Mouse (Mus musculus): ENCODE data around the gene Dlgap4. TPM values are rescaled to one million over a fixed set of nuclear protein-coding genes. Genes with fewer than 3 reads are reported as not detected.

Gene Dlgap4
- polyA plus RNA-seq, 1 experiment, result 98.2 TPM

- no peaks in the 10 kb centered on the region for H3K36me3 ChIP-seq (ENCODE audit: control insufficient read depth, insufficient read depth, low read length)
- H3K27me3 ChIP-seq (ENCODE audit: control insufficient read depth, insufficient read depth, low read length), result no peaks in the 10 kb centered on the region
- DNase-seq, result no peak
- no peak for TF ChIP-seq CTCF (IDR thresholded peaks at IDR 0.05; ENCODE audit: borderline replicate concordance, control insufficient read depth, extremely low read depth, insufficient read depth, low read length, poor library complexity)
- no peak for TF ChIP-seq POLR2A (IDR thresholded peaks at IDR 0.05; ENCODE audit: control insufficient read depth, extremely low read depth, insufficient read depth, low read length, poor library complexity)
- no peak overlapping the region for H3K27ac ChIP-seq (ENCODE audit: control insufficient read depth, insufficient read depth, low read length)
- H3K4me1 ChIP-seq (replicated peaks; ENCODE audit: control insufficient read depth, insufficient read depth, low read length), result no peaks in the 10 kb centered on the region
- WGBS, result 95% methylated on average over 6 of the region's 6 CpGs
- no peak overlapping the region for H3K4me3 ChIP-seq (ENCODE audit: control insufficient read depth, insufficient read depth, low read length)
Observed at GRCm38 (mm10) chr2:156806886-156807285, 193.4 kb downstream of the Dlgap4 start.

DNA sequence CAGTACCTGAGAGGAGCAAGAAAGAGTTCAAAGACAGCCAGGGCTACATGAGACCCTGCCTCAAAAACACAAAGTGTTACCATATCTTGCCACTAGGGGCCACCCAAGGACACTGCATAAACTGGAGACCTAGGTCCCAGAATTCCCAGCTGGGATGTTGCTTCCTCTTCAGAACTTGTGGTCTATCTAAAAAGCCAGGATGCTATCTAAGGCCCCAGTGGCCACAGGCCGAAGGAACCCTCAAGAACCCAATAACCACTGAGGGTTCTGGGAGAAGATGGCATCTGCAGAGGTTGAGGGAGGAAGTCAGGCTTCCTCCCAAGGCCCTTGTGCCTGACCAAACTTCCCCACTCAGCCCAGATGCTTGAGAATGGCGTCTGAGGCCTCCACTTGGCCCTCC is 196.1 kb downstream of the Dlgap4 start:
- Histone ChIP-seq H3K27me3 (ENCODE audit: control insufficient read depth, insufficient read depth, low read length) (no peaks in the 10 kb centered on the region), H3K4me3 (ENCODE audit: control insufficient read depth, insufficient read depth, low read length) (no peak overlapping the region), H3K36me3 (ENCODE audit: control insufficient read depth, insufficient read depth, low read length) (no peaks in the 10 kb centered on the region), H3K4me1 (replicated peaks; ENCODE audit: control insufficient read depth, insufficient read depth, low read length) (no peaks in the 10 kb centered on the region), H3K27ac (ENCODE audit: control insufficient read depth, insufficient read depth, low read length) (no peak overlapping the region)
- peak; percentile 71 for DNase-seq
- TF ChIP-seq CTCF (IDR thresholded peaks at IDR 0.05; ENCODE audit: borderline replicate concordance, control insufficient read depth, extremely low read depth, insufficient read depth, low read length, poor library complexity) (peak; percentile 59; the same call in 1 of the 2 replicates), POLR2A (IDR thresholded peaks at IDR 0.05; ENCODE audit: control insufficient read depth, extremely low read depth, insufficient read depth, low read length, poor library complexity) (no peak)
- 6% methylated on average over 2 of the region's 2 CpGs for WGBS

DNA sequence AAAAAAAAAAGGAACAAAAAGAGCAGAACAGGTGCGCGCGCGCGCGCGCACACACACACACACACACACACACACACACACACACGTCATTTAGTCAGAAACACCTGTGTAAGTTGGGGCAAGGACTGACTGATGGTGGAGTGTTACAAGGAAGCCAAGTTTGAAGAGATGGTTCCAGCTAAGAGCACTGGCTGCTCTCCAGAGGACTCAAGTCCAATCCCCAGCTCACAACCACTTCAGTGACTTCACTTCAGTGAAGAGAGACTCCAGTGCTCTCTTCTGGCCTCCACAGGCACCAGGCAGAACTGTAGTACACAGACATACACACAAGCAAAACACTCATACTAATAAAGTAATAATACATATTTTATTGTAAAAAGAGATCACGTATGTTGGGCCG is 197.2 kb downstream of the Dlgap4 start:
- 91% methylated on average over 10 of the region's 10 CpGs for WGBS
- H3K27ac ChIP-seq (ENCODE audit: control insufficient read depth, insufficient read depth, low read length), result no peak overlapping the region
- H3K27me3 ChIP-seq (ENCODE audit: control insufficient read depth, insufficient read depth, low read length), result no peaks in the 10 kb centered on the region
- H3K36me3 ChIP-seq (ENCODE audit: control insufficient read depth, insufficient read depth, low read length), result no peaks in the 10 kb centered on the region
- H3K4me3 ChIP-seq (ENCODE audit: control insufficient read depth, insufficient read depth, low read length), result no peak overlapping the region
- TF ChIP-seq CTCF (IDR thresholded peaks at IDR 0.05; ENCODE audit: borderline replicate concordance, control insufficient read depth, extremely low read depth, insufficient read depth, low read length, poor library complexity), result no peak
- TF ChIP-seq POLR2A (IDR thresholded peaks at IDR 0.05; ENCODE audit: control insufficient read depth, extremely low read depth, insufficient read depth, low read length, poor library complexity), result no peak
- no peaks in the 10 kb centered on the region for H3K4me1 ChIP-seq (replicated peaks; ENCODE audit: control insufficient read depth, insufficient read depth, low read length)
- no peak for DNase-seq

DNA sequence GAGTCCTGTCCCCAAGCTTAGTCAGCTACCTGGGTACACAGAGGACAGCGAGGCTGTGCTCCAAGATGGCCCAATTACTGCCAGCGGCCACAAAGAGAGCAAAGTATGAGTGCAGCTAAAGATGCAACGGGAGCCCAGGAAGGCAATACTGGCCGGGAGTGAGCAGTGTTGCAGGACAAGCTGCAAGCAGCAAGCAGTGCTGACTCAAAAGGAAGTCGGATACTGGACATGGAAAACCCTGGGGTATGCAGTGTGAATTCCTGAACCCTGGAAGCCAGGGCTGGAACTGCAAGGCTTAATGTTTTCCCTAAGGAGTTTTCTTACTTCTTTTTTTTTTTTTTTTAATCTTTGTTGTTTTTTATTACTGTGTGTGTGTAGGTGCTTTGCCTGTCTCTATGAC is 198.1 kb downstream of the Dlgap4 start:
- no peak overlapping the region for H3K27ac ChIP-seq (ENCODE audit: control insufficient read depth, insufficient read depth, low read length)
- H3K4me3 ChIP-seq (ENCODE audit: control insufficient read depth, insufficient read depth, low read length), result no peak overlapping the region
- H3K4me1 ChIP-seq (replicated peaks; ENCODE audit: control insufficient read depth, insufficient read depth, low read length), result no peaks in the 10 kb centered on the region
- 90% methylated on average over 5 of the region's 5 CpGs for WGBS
- no peaks in the 10 kb centered on the region for H3K27me3 ChIP-seq (ENCODE audit: control insufficient read depth, insufficient read depth, low read length)
- no peak for DNase-seq
- TF ChIP-seq POLR2A (IDR thresholded peaks at IDR 0.05; ENCODE audit: control insufficient read depth, extremely low read depth, insufficient read depth, low read length, poor library complexity) (no peak), CTCF (IDR thresholded peaks at IDR 0.05; ENCODE audit: borderline replicate concordance, control insufficient read depth, extremely low read depth, insufficient read depth, low read length, poor library complexity) (no peak)
- H3K36me3 ChIP-seq (ENCODE audit: control insufficient read depth, insufficient read depth, low read length), result no peaks in the 10 kb centered on the region

Other genes starting within 250 kb of the Dlgap4 start
- 3.7 and 4.9 TPM in 2 replicates for gene Epb41l1, start 192.8 kb upstream of the Dlgap4 start, polyA plus RNA-seq (2012; rRNA removed)
- gene Aar2, start 66.1 kb upstream of the Dlgap4 start, polyA plus RNA-seq (2012; rRNA removed), result 32.6 and 32.7 TPM in 2 replicates
- gene Myl9, start 161.7 kb downstream of the Dlgap4 start, polyA plus RNA-seq (2012; rRNA removed), result 32.3 and 32.4 TPM in 2 replicates
- gene Tgif2, start 226.3 kb downstream of the Dlgap4 start, polyA plus RNA-seq (2012; rRNA removed), result 28.7 and 37.2 TPM in 2 replicates
- gene 4930518I15Rik, start 244.2 kb downstream of the Dlgap4 start, polyA plus RNA-seq (2012; rRNA removed), result 2.3 and 2.8 TPM in 2 replicates
- gene Rab5if, start 249.4 kb downstream of the Dlgap4 start, polyA plus RNA-seq (2012; rRNA removed), result 113 and 160 TPM in 2 replicates

All from thymus, adult 2 months (tissue).